Mouse (Mus musculus) cerebellum, adult 2 months (tissue): Measurements from ENCODE around the gene Hltf. TPM values are rescaled to one million over a fixed set of nuclear protein-coding genes. Genes with fewer than 3 reads are reported as not detected.
"Not testable (repeated sequence)": the region's sequence is repeated elsewhere in the genome, so short reads cannot be mapped to it uniquely, and the experiment has no call there.

ENCODE experiments used
- DNase-seq, 2 experiments: peaks; one replicate each; pipeline ENCODE4 v3.0.0; 2021
- H3K27ac ChIP-seq: fragments of 200-500 bp; 2 replicates; pipeline ENCODE4 v1.5.1; 2012; ENCODE audit warnings: low read length, control low read depth, inconsistent platforms; ENCODE audit not compliant: insufficient read depth
- H3K27me3 ChIP-seq: fragments of 200-500 bp; 2 replicates; pipeline ENCODE4 v1.6.1; 2012; ENCODE audit warnings: inconsistent platforms, mild to moderate bottlenecking, low read length, moderate library complexity; ENCODE audit not compliant: control insufficient read depth, insufficient read depth
- H3K4me1 ChIP-seq: fragments of 200-500 bp; 2 replicates; pipeline ENCODE4 v1.6.1; 2011; ENCODE audit warnings: low read length; ENCODE audit not compliant: control insufficient read depth, insufficient read depth
- H3K4me3 ChIP-seq: fragments of 200-500 bp; replicated peaks from 2 replicates; pipeline ENCODE3; 2011; ENCODE audit warnings: mild to moderate bottlenecking, low read depth, low read length, control low read depth; ENCODE audit not compliant: insufficient read depth
- CTCF ChIP-seq: fragments of 200-500 bp; IDR thresholded peaks from 2 replicates; pipeline ENCODE4 v1.5.1; 2011; ENCODE audit warnings: low read depth, mild to moderate bottlenecking, control low read depth, low read length, moderate library complexity, borderline replicate concordance; ENCODE audit not compliant: insufficient read depth
- POLR2A ChIP-seq: fragments of 200-500 bp; IDR thresholded peaks from 2 replicates; pipeline ENCODE4 v1.6.1; 2011; ENCODE audit warnings: low read length, control low read depth, borderline replicate concordance; ENCODE audit not compliant: insufficient read depth
- WGBS: fragments of 180-500 bp; shearing (Covaris S2); methylation state at CpG from one replicate; pipeline ENCODE4 v1.1.7; 2018; 5-methylcytosine and 5-hydroxymethylcytosine counted together
- polyA plus RNA-seq: library from polyadenylated mRNA; depleted of rRNA; stranded (reverse); fragments of >200 nt; gene quantifications from 2 replicates; pipeline ENCODE4 v1.2.3, GENCODE M21; 2012

Gene Hltf
- polyA plus RNA-seq, 1 experiment, result 16.3 TPM

DNA sequence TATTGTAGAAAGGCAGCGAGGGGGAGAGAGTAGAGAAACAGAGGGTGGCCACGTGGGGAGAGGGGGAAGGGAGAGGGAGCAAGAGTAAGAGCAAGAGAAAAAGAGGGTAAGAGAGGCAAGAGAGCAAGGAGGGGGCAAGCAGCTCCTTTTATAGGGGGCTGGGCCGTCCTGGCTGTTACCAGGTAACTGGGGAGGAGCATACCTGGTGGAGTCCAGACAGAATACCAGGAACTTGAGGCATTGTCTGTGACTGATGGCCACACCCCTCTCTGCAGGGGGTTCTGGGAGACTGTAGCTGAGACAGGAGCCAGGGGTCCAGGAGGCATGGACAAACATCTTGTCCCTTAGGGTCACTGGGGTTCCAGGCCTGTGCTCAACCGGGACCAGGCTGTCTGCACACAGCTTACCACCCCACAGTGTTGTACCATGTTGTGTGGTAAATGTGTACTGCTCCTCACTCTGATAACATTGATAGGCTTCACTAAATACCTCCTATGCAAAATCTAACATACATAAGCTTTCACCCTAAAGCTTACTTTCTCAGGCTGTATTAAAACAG lies 62.2 kb downstream of the Hltf start:
- no peak for DNase-seq
- Histone ChIP-seq H3K4me1 (no peaks in the 10 kb centered on the region; the same call in 1 of the 2 replicates), H3K27me3 (no peaks in the 10 kb centered on the region), H3K4me3 (no peak overlapping the region), H3K27ac (no peak overlapping the region)
- TF ChIP-seq CTCF (no peak), POLR2A (no peak)
- WGBS, result 56% methylated on average over 4 of the region's 4 CpGs

DNA sequence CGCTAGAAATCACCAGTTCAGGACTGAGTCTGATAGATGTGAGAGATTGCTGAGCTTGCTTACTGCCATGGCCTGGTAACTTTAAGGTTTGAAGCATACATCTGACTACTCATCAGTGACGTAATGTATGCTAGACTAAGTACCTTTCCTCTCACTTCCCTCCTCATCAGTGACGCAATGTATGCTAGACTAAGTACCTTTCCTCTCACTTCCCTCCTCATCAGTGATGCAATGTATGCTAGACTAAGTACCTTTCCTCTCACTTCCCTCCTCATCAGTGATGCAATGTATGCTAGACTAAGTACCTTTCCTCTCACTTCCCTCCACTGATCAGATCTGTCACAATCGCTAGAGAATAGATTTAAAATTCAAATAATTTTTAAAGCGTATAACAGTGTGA lies 64.0 kb downstream of the Hltf start:
- H3K4me1 ChIP-seq, H3K4me3 ChIP-seq, H3K27me3 ChIP-seq, DNase-seq, H3K27ac ChIP-seq: not testable (repeated sequence)
- WGBS, result 93% methylated on average over 5 of the region's 5 CpGs

DNA sequence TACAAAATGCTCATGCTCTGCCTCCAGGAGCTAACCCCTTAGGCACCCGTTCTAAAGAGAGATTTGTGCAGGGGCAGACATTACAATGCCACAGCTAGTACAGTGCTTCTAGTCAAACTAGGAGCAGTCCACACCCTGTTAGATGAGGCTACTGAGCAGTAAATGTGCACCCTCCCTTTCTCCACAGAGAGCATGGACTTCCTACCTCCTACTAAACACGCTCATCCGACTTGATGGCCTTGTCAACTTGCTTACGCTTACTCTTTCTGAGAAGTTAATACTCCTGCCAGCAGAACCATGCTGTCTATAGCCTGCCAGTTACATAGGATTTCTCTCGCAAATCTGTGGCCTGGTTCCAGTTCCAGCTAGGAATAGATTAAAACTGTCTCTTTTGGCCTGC lies 68.0 kb downstream of the Hltf start:
- DNase-seq, result no peak
- no peak overlapping the region for H3K4me3 ChIP-seq
- H3K4me1 ChIP-seq, result no peaks in the 10 kb centered on the region; the same call in 1 of the 2 replicates
- H3K27me3 ChIP-seq, result no peaks in the 10 kb centered on the region
- no peak overlapping the region for H3K27ac ChIP-seq
- 47% methylated on average over 5 of the region's 5 CpGs for WGBS
- TF ChIP-seq POLR2A (no peak), CTCF (no peak)

DNA sequence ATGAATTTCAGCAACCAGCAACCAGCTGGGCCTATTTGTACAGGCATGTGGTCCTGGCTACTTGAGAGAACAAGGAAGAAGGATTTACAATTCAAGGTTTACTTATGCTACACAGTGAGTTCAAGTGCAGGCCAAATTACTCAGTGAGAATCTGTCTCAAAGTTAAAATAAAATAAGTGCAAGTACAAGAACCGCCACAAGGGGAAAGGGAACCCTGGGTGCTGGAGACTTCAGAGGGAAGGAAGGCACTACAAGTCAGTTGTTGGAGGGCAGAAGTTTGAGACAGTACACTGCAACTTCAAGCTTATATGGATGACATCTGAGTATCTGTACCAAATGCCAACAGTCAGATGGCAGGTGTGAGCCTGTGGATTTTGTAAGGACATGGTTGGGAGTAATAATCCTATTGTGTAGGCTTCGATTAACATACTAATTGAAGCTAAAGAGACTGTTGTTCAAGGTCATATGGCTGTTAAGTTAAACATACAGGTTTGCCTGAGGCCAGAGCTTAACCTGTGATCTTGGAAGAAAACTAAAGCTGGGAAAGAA lies 69.5 kb downstream of the Hltf start:
- no peaks in the 10 kb centered on the region for H3K27me3 ChIP-seq
- no peak overlapping the region for H3K27ac ChIP-seq
- H3K4me1 ChIP-seq, result no peaks in the 10 kb centered on the region; the same call in 1 of the 2 replicates
- no peak for TF ChIP-seq POLR2A
- TF ChIP-seq CTCF, result no peak
- no peak overlapping the region for H3K4me3 ChIP-seq
- WGBS, result 66% methylated on average over 2 of the region's 2 CpGs
- DNase-seq, result no peak

DNA sequence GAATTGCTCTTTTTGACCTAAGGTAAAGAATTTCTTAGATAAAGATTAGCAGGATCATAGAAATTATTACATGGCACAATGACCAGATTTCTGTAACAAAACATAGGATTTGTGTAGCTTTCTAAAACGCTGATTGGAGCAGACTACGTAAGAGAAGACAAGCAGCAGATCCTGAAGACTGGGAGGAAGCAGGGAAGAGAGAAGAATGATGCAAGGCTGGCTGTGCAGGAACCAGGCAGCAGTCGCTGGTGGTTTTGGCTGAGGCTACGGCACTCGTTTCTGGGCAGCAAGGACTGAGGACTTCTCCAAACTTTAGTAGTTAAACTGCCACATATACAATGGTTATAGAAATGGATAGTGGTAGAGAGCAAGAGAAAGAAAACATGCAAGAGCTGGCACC lies 71.9 kb downstream of the Hltf start:
- Histone ChIP-seq H3K4me1 (no peaks in the 10 kb centered on the region), H3K27ac (no peak overlapping the region), H3K4me3 (no peak overlapping the region), H3K27me3 (no peaks in the 10 kb centered on the region)
- 89% methylated on average over 5 of the region's 5 CpGs for WGBS
- TF ChIP-seq CTCF (no peak), POLR2A (no peak)
- no peak for DNase-seq

DNA sequence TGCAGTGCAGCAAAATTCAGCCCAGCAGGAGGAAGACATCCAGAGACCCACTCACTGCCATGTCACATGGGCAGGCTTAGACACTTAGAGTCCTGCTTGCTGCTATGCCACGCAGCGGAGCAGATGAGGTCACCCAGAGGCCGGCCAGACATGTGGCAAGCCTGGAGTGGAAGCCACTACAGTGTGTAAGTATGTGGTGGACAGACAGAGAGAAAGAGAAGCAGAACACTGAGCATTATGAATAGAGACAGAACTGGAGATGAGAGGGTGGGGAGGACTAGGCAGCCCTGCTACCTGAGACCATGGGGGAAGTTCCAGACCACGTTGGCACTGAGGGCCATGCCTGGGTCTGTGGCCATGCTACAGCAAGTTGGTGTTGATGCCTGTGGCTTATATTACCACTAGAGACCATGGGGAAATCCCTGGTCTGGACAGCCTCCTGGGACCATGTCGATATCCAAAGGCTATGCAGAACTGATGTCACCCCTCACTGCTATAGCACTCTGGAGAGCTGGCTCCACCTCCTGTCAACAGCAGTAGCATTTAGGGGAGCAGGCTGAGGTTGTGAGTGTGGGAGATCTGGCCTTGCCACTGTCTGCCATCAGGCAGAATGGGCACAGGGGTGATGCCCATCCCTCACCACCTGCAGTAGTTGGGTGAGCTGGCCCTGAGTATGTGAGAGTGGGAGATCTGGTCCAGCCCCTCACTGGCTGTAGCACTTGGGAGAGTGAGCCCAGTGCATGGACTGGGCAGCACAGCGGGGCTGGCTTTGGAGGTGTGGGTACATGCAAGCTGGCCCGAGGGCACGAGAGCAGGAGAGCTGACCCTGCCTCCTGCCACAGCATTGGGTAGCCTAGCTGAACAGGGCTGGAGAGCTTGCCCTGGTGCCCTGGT lies 73.1 kb downstream of the Hltf start:
- Histone ChIP-seq H3K27ac (no peak overlapping the region), H3K4me3 (no peak overlapping the region), H3K27me3 (no peaks in the 10 kb centered on the region), H3K4me1 (no peaks in the 10 kb centered on the region)
- WGBS, result 89% methylated on average over 8 of the region's 8 CpGs
- DNase-seq, result no peak
- TF ChIP-seq CTCF (no peak), POLR2A (no peak)

DNA sequence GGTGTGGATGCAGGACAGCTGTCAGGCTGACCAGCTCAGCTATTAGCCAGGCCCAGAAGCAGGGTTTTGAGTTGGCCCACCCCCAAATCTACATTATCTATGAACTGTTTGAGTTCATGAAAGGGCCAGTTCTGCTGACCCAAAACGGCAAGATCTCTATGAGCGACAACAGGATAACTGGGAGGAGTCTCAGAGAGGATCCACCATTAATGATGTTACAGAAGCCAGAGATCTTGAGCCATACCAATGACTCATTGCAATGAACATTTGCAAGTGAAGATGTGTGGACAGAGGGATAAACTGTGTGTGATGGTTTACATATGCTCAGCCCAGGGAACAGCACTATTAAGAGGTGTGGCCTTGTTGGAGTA lies 73.7 kb downstream of the Hltf start:
- no peak overlapping the region for H3K27ac ChIP-seq
- WGBS, result 88% methylated on average over 2 of the region's 2 CpGs
- H3K4me3 ChIP-seq, result no peak overlapping the region
- TF ChIP-seq POLR2A, result no peak
- no peak for TF ChIP-seq CTCF
- no peaks in the 10 kb centered on the region for H3K4me1 ChIP-seq
- DNase-seq, result no peak
- H3K27me3 ChIP-seq, result no peaks in the 10 kb centered on the region

DNA sequence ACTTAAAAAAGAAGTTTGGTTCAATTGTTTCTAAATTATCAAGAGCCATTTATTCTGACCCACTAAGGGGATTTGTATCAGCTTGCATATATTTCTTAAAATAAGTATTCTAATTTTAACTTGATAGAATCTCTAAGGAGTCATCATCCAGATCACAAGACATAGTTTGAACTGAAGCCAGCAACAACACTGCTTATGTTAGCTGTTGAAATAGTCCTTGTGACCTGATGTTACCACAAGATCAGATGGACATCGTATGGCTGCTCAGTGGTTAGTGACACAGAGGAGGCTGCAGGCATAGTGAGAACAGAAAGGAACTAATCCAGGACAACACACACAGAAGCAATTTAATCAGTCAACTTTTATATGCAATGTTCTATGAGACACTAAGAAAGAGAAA lies 75.1 kb downstream of the Hltf start:
- WGBS, result 88% methylated on average over 1 of the region's 1 CpGs
- TF ChIP-seq POLR2A (no peak), CTCF (no peak)
- H3K4me3 ChIP-seq, result no peak overlapping the region
- H3K4me1 ChIP-seq, result no peaks in the 10 kb centered on the region
- H3K27me3 ChIP-seq, result no peaks in the 10 kb centered on the region
- H3K27ac ChIP-seq, result no peak overlapping the region
- DNase-seq, result no peak
